Mouse (Mus musculus) left cerebral cortex, postnatal 25 days (tissue): ENCODE data around the gene Igf1. TPM values are rescaled to one million over a fixed set of nuclear protein-coding genes. Genes with fewer than 3 reads are reported as not detected.

Source experiments
- DNase-seq, 2 experiments: peaks; one replicate each; pipeline ENCODE4 v3.0.0; 2022; ENCODE audit warnings: low spot score in 2 of 2, mixed read lengths in 1 of 2
- intact Hi-C: fragments of 180-260 bp; cut with DNase I; formaldehyde crosslinking; loops from one replicate; pipeline ENCODE4 v1.15.1; 2025
- total RNA-seq, 2 experiments: library from RNA; stranded (reverse); gene quantifications; 2 replicates each; pipeline ENCODE4 v1.2.3; 2021

The Igf1 gene
- total RNA-seq, 2 experiments from 2014 or later, result 9.2 to 11.5 TPM

GRCm38 (mm10) chr10:87892256-87892655, 34.2 kb downstream of the Igf1 start:
- DNase-seq, result no peak
- intact Hi-C loops, result no loop called here

- no peak for DNase-seq
- intact Hi-C loops, result no loop called here
Measured at GRCm38 (mm10) chr10:87893272-87893671, 35.2 kb downstream of the Igf1 start.

- DNase-seq, result no peak
- intact Hi-C loops, result no loop called here
Measured at GRCm38 (mm10) chr10:87894461-87895120, 36.5 kb downstream of the Igf1 start.

- DNase-seq, result no peak
- intact Hi-C loops, result no loop called here
Measured at GRCm38 (mm10) chr10:87895351-87895750, 37.3 kb downstream of the Igf1 start.

GRCm38 (mm10) chr10:87897331-87897730, 39.3 kb downstream of the Igf1 start:
- no peak for DNase-seq
- intact Hi-C loops, result no loop called here

GRCm38 (mm10) chr10:87898826-87899225, 40.8 kb downstream of the Igf1 start:
- intact Hi-C loops, result no loop called here
- no peak for DNase-seq

- no peak for DNase-seq
- intact Hi-C loops, result no loop called here
Measured at GRCm38 (mm10) chr10:87901916-87902315, 43.9 kb downstream of the Igf1 start.

- DNase-seq, result no peak
- intact Hi-C loops, result no loop called here
Measured at GRCm38 (mm10) chr10:87904324-87904723, 46.3 kb downstream of the Igf1 start.

- intact Hi-C loops, result no loop called here
- DNase-seq, result no peak
Measured at GRCm38 (mm10) chr10:87905087-87905486, 47.0 kb downstream of the Igf1 start.

GRCm38 (mm10) chr10:87906121-87906520, 48.1 kb downstream of the Igf1 start:
- intact Hi-C loops, result no loop called here
- DNase-seq, result no peak

GRCm38 (mm10) chr10:87906757-87907307, 48.8 kb downstream of the Igf1 start:
- intact Hi-C loops, result no loop called here
- DNase-seq, result no peak

GRCm38 (mm10) chr10:87913852-87914251, 55.8 kb downstream of the Igf1 start:
- intact Hi-C loops, result no loop called here
- no peak for DNase-seq

GRCm38 (mm10) chr10:87914932-87915331, 56.9 kb downstream of the Igf1 start:
- no peak for DNase-seq
- intact Hi-C loops, result no loop called here

- DNase-seq, result no peak
- intact Hi-C loops, result no loop called here
Measured at GRCm38 (mm10) chr10:87915782-87916181, 57.7 kb downstream of the Igf1 start.

GRCm38 (mm10) chr10:87922263-87922662, 64.2 kb downstream of the Igf1 start:
- intact Hi-C loops, result no loop called here
- DNase-seq, result no peak

- DNase-seq, result no peak
- intact Hi-C loops, result no loop called here
Measured at GRCm38 (mm10) chr10:87926564-87926963, 68.5 kb downstream of the Igf1 start.

- intact Hi-C loops, result no loop called here
- DNase-seq, result peak; percentile 67 to 78
Measured at GRCm38 (mm10) chr10:87927131-87927609, 69.1 kb downstream of the Igf1 start.

GRCm38 (mm10) chr10:87948192-87948591, 90.1 kb downstream of the Igf1 start:
- intact Hi-C loops, result no loop called here
- DNase-seq, result no peak

GRCm38 (mm10) chr10:87971536-87971935, 113.5 kb downstream of the Igf1 start:
- intact Hi-C loops, result loop anchor here (1.0 to 5.0 kb wide), 2 partner anchors 114 to 322 kb away; partner anchors contain the start of gene Igf1
- peak in 1 of 2 experiments; percentile 4 for DNase-seq

GRCm38 (mm10) chr10:87973911-87974631, 116.0 kb downstream of the Igf1 start:
- intact Hi-C loops, result loop anchor here (5.0 kb wide), 1 partner anchor 117 kb away; the partner anchor contains the start of gene Igf1

GRCm38 (mm10) chr10:87985375-87985774, 127.3 kb downstream of the Igf1 start:
- intact Hi-C loops, result no loop called here
- DNase-seq, result no peak

More at GRCm38 (mm10) chr10:87973911-87974631, 116.0 kb downstream of the Igf1 start:
- peak in 1 of 2 experiments; percentile 5 for DNase-seq
